Mouse (Mus musculus) lung, adult 2 months (tissue): ENCODE data around the gene Olfr1313. TPM values are rescaled to one million over a fixed set of nuclear protein-coding genes. Genes with fewer than 3 reads are reported as not detected.
"Not testable (repeated sequence)": the region's sequence is repeated elsewhere in the genome, so short reads cannot be mapped to it uniquely, and the experiment has no call there.

Experiments used
- DNase-seq: peaks from one replicate; pipeline ENCODE4 v3.0.0; 2022
- H3K4me1 ChIP-seq: fragments of 200-500 bp; 2 replicates; pipeline ENCODE4 v1.6.1; 2011; ENCODE audit warnings: low read length; ENCODE audit not compliant: control insufficient read depth, insufficient read depth
- H3K4me3 ChIP-seq: fragments of 200-500 bp; replicated peaks from 2 replicates; pipeline ENCODE3; 2011; ENCODE audit warnings: low read depth, mild to moderate bottlenecking, control low read depth, low read length; ENCODE audit errors: extremely low read depth
- CTCF ChIP-seq: fragments of 200-500 bp; IDR thresholded peaks from 2 replicates; pipeline ENCODE4 v1.5.1; 2011; ENCODE audit warnings: mild to moderate bottlenecking, low read length, control low read depth; ENCODE audit not compliant: insufficient read depth
- POLR2A ChIP-seq: fragments of 200-500 bp; IDR thresholded peaks from 2 replicates; pipeline ENCODE4 v1.6.1; 2011; ENCODE audit warnings: low read depth, mild to moderate bottlenecking, control low read depth, low read length, borderline replicate concordance; ENCODE audit errors: extremely low read depth
- WGBS: fragments of 180-500 bp; shearing (Covaris S2); methylation state at CpG from one replicate; pipeline ENCODE4 v1.1.7; 2018; 5-methylcytosine and 5-hydroxymethylcytosine counted together
- polyA plus RNA-seq: library from polyadenylated mRNA; depleted of rRNA; stranded (reverse); fragments of >200 nt; gene quantifications from 2 replicates; pipeline ENCODE4 v1.2.3, GENCODE M21; 2012; rRNA removed

Olfr1313 gene
- not detected in 2 replicates for polyA plus RNA-seq

GRCm38 (mm10) chr2:112077743-112078142, at the start of gene Olfr1313:
Gene Olfr1313 (minus strand): TSS chr2:112077843.
- no peaks in the 10 kb centered on the region for H3K4me1 ChIP-seq
- DNase-seq, result no peak
- TF ChIP-seq CTCF, result no peak
- TF ChIP-seq POLR2A, result no peak
- H3K4me3 ChIP-seq, result no peak within 1 kb of the TSS

DNA sequence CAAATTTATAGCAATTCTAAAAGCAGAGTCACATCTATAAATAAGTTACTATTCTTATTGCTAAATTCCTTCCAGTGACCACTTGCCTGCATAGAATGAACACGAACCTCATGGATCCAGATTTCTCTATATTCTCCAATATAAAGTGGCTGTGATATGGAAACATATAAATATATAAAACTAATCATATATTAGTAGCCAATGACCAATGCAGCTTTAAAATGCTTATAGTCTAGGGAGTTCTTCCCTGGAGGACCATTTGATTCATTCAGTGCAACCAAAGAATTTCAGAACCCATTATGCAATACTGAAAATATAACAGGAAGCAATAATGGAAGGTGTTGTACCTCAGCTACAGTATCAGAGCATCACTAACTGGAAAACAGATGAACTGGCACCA, 37.7 kb upstream of the Olfr1313 start, which contains the start of gene Olfr1315-ps1:
Gene Olfr1315-ps1, minus strand, starts transcription at position 101 of the 400 bp plus-strand sequence.
- 71% methylated on average over 1 of the region's 1 CpGs for WGBS
- H3K4me3 ChIP-seq, result no peak within 1 kb of the TSS
- no peaks in the 10 kb centered on the region for H3K4me1 ChIP-seq
- TF ChIP-seq CTCF, result no peak
- no peak for TF ChIP-seq POLR2A
- no peak for DNase-seq

DNA sequence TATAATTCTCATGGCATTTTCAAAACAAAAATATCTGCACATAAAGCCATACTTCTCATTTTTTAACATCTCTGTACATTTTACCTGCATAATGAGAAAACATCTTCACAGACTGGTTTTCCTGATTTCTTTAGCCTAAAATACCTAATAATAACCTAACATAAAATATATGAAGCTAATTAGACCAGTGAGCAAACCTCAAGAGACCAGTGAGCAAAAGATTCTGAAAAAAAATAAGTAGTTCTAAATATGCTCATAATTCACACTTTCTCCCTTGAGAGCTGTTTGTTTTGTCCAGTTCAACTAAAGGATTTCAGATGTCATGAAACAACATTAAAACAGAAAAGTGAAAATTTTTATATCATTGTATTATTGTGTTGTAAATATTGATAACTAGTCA, 19.0 kb upstream of the Olfr1313 start, which contains the start of gene Olfr1314:
Gene Olfr1314, minus strand, starts transcription at position 101 of the 400 bp plus-strand sequence.
- DNase-seq, result no peak
- no peak for TF ChIP-seq CTCF
- TF ChIP-seq POLR2A, result no peak
- H3K4me1 ChIP-seq, result no peaks in the 10 kb centered on the region
- H3K4me3 ChIP-seq, result no peak within 1 kb of the TSS

- Histone ChIP-seq H3K4me1 (no peaks in the 10 kb centered on the region), H3K4me3 (no peak within 1 kb of the TSS)
- WGBS, result 18% methylated on average over 1 of the region's 1 CpGs
- TF ChIP-seq POLR2A, result no peak
- TF ChIP-seq CTCF, result no peak
- DNase-seq, result no peak
Measured at GRCm38 (mm10) chr2:112050138-112050537, 27.5 kb downstream of the Olfr1313 start, which contains the start of gene Olfr1312. Gene Olfr1312 (minus strand): TSS chr2:112050238.

DNA sequence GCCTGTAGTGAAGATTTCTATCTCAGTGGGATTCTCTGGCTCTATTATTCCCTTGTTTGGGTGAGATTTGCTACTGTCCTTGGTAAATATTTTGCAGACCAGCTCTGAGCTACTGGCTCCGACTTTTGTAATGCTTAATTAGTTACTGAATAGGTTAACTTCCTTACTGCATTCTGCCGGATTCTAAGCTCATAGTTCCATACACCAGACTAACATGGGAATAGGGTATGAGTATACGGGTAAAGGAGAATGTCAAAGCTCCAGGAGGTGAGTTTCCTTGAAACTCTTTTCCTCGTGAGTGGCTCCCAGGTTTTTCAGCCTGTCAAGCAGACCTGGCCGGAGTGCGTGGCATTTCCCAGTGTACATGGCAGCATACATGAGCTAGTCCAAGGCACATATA, 50.7 kb downstream of the Olfr1313 start:
- H3K4me3 ChIP-seq, H3K4me1 ChIP-seq, DNase-seq: not testable (repeated sequence)
- WGBS, result 39% methylated on average over 6 of the region's 6 CpGs

- TF ChIP-seq POLR2A (no peak), CTCF (no peak)
- Histone ChIP-seq H3K4me1 (no peaks in the 10 kb centered on the region), H3K4me3 (no peak within 1 kb of the TSS)
- WGBS, result 87% methylated on average over 2 of the region's 2 CpGs
- DNase-seq, result no peak
Measured at GRCm38 (mm10) chr2:112024312-112024711, 53.3 kb downstream of the Olfr1313 start, which contains the start of gene Olfr1311. Gene Olfr1311 (minus strand): TSS chr2:112024412.

Other genes starting within 250 kb of the Olfr1313 start
- not detected in 2 replicates for gene Olfr1305, start 200.7 kb downstream of the Olfr1313 start, polyA plus RNA-seq
- gene Olfr1306, start 161.6 kb downstream of the Olfr1313 start, polyA plus RNA-seq, result not detected in 2 replicates
- gene Olfr1307, start 128.4 kb downstream of the Olfr1313 start, polyA plus RNA-seq, result not detected in 2 replicates
- not detected in 2 replicates for gene Olfr1308, start 112.9 kb downstream of the Olfr1313 start, polyA plus RNA-seq
- gene Olfr1309, start 87.6 kb downstream of the Olfr1313 start, polyA plus RNA-seq, result not detected in 2 replicates
- gene Olfr1310, start 65.1 kb downstream of the Olfr1313 start, polyA plus RNA-seq, result not detected in 2 replicates
- not detected in 2 replicates for gene Olfr1311, start 53.4 kb downstream of the Olfr1313 start, polyA plus RNA-seq
- not detected in 2 replicates for gene Olfr1312, start 27.6 kb downstream of the Olfr1313 start, polyA plus RNA-seq
- gene Olfr1314, start 18.9 kb upstream of the Olfr1313 start, polyA plus RNA-seq, result not detected in 2 replicates
- not detected in 2 replicates for gene Olfr1315-ps1, start 37.6 kb upstream of the Olfr1313 start, polyA plus RNA-seq
- gene Olfr1316, start 57.1 kb upstream of the Olfr1313 start, polyA plus RNA-seq, result not detected in 2 replicates
- gene Olfr1317, start 62.5 kb upstream of the Olfr1313 start, polyA plus RNA-seq, result not detected in 2 replicates
- not detected in 2 replicates for gene Olfr1318, start 76.4 kb upstream of the Olfr1313 start, polyA plus RNA-seq
- gene Lpcat4, start 161.6 kb upstream of the Olfr1313 start, polyA plus RNA-seq, result 48.6 and 50.9 TPM in 2 replicates
- not detected in 2 replicates for gene Nutm1, start 181.4 kb upstream of the Olfr1313 start, polyA plus RNA-seq
- gene Nop10, start 184.1 kb upstream of the Olfr1313 start, polyA plus RNA-seq, result 40.3 and 50.4 TPM in 2 replicates
- gene Slc12a6, start 188.0 kb upstream of the Olfr1313 start, polyA plus RNA-seq, result 34.7 and 49.1 TPM in 2 replicates
- gene Gm21985, start 188.5 kb upstream of the Olfr1313 start, polyA plus RNA-seq, result not detected in 2 replicates